Mouse (Mus musculus) central nervous system, embryonic 14 days (tissue): ENCODE measurements around the gene Arsg. TPM values are rescaled to one million over a fixed set of nuclear protein-coding genes. Genes with fewer than 3 reads are reported as not detected.

Experiments
- polyA plus RNA-seq: library from polyadenylated mRNA; depleted of rRNA; stranded (reverse); fragments of >200 nt; gene quantifications from 2 replicates; pipeline ENCODE4 v1.2.3, GENCODE M21; 2012; rRNA removed

Gene Arsg
- polyA plus RNA-seq = 4.8 and 5.4 TPM in 2 replicates

GRCm38 (mm10) chr11:109473171-109474085, at the start of gene Arsg, which contains the start of gene Slc16a6:
Gene Arsg (plus strand): TSS chr11:109473374.
Gene Slc16a6 (minus strand): TSS chr11:109473598.

GRCm38 (mm10) chr11:109425392-109426271, 47.5 kb upstream of the Arsg start, which contains the start of gene Amz2:
Gene Amz2 (plus strand): TSS chr11:109425946.

GRCm38 (mm10) chr11:109611303-109612149, 138.4 kb downstream of the Arsg start, which contains the start of gene Wipi1:
Gene Wipi1 (minus strand): TSS chr11:109611967.

Other genes starting within 250 kb of the Arsg start
- gene Rgs9, start 175.2 kb upstream of the Arsg start, polyA plus RNA-seq = 10.8 and 12.2 TPM in 2 replicates
- 24.1 and 25.1 TPM in 2 replicates for gene Gna13, start 110.5 kb upstream of the Arsg start, polyA plus RNA-seq
- gene 9930022D16Rik, start 59.5 kb upstream of the Arsg start, polyA plus RNA-seq = 0.05 TPM in 1 of 2 replicates, not detected in the other
- 175 and 192 TPM in 2 replicates for gene Amz2, start 47.4 kb upstream of the Arsg start, polyA plus RNA-seq
- 2.1 and 2.8 TPM in 2 replicates for gene Slc16a6, start 224 bp downstream of the Arsg start, polyA plus RNA-seq
- gene Wipi1, start 138.6 kb downstream of the Arsg start, polyA plus RNA-seq = 9.3 and 16.5 TPM in 2 replicates
- gene Prkar1a, start 176.0 kb downstream of the Arsg start, polyA plus RNA-seq = 252 and 264 TPM in 2 replicates
- gene Fam20a, start 248.9 kb downstream of the Arsg start, polyA plus RNA-seq = 3.7 and 5.6 TPM in 2 replicates